Mouse (Mus musculus): ENCODE results near the gene Tjp1. TPM values are rescaled to one million over a fixed set of nuclear protein-coding genes. Genes with fewer than 3 reads are reported as not detected.
A peak's percentile ranks its signal among the peaks of the same experiment; 100 is the strongest.

Gene Tjp1
- total and polyA plus RNA-seq, 2 experiments from 2014 or later = 20.2 to 46.2 TPM

DNA sequence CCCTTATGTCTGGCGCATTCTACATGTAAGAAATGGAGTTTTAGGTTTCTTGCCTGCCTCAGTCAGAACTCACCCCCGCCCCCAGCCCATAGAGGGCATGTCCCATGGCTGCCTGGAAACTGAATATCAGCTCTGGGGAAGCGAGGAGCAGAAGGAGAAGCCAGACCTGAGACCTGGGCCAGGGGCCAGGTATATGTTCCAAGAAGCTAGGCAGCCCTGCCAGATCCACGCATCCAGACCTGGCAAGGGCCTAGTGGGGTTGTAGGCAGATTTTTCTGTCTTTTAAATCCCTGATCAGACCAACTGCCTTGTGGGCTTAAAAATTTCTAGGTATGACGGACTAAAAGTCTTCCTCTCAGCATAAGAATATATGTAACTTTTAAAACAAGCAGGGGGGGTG, 253.4 kb downstream of the Tjp1 start:
- WGBS = 68% methylated on average over 5 of the region's 5 CpGs
- Histone ChIP-seq H3K4me2 (ENCODE audit: low read depth, low read length) (no peak overlapping the region), H3K36me3 (ENCODE audit: insufficient read depth, low read length) (no peaks in the 10 kb centered on the region), H3K27me3 (ENCODE audit: insufficient read depth, low read length) (no peaks in the 10 kb centered on the region), H3K4me3 (ENCODE audit: low read length) (no peak overlapping the region), H3K4me1 (ENCODE audit: insufficient read depth, low read length) (no peaks in the 10 kb centered on the region), H3K9ac (replicated peaks; ENCODE audit: low read length) (no peak overlapping the region), H3K27ac (no peak overlapping the region), H3K9me3 (ENCODE audit: low read length) (no peaks in the 10 kb centered on the region)
- ATAC-seq (no peak), DNase-seq (ENCODE audit: low spot score) (peak; percentile 32)
- no peak for TF ChIP-seq CTCF (IDR thresholded peaks at IDR 0.05; ENCODE audit: low read depth)

DNA sequence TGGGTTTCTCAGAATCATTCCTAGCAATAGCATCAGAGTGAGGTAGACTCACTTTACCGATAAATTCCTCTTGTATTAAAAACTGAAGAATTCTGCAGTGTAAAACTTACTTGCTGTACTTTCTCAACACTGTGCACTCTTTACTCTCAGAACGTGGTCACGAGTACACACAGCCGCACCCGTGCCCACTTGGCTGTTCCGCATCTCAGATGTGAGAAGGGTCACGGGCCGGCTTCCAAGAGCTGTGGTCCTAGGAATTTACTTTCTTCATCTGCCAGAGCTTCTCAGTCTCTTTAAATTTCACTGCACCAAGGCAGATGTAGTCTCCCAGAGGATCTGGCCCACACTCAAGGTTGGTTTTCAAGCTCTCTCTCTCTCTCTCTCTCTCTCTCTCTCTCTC, 277.9 kb downstream of the Tjp1 start:
- no peaks in the 10 kb centered on the region for H3K36me3 ChIP-seq (ENCODE audit: insufficient read depth, low read length)
- no peak overlapping the region for H3K4me2 ChIP-seq (ENCODE audit: low read depth, low read length)
- H3K9me3 ChIP-seq (ENCODE audit: low read length) = peaks cover under 1% of the 10 kb centered on the region; the same call in 1 of the 2 replicates
- ATAC-seq = no peak
- no peaks in the 10 kb centered on the region for H3K27me3 ChIP-seq (ENCODE audit: insufficient read depth, low read length)
- DNase-seq (ENCODE audit: low spot score) = no peak
- no peak overlapping the region for H3K27ac ChIP-seq
- WGBS = 78% methylated on average over 8 of the region's 8 CpGs
- no peak for TF ChIP-seq CTCF (IDR thresholded peaks at IDR 0.05; ENCODE audit: low read depth)
- no peak overlapping the region for H3K4me3 ChIP-seq (ENCODE audit: low read length)
- no peaks in the 10 kb centered on the region for H3K4me1 ChIP-seq (ENCODE audit: insufficient read depth, low read length)
- no peak overlapping the region for H3K9ac ChIP-seq (replicated peaks; ENCODE audit: low read length)

Other genes starting within 250 kb of the Tjp1 start
- 16.0 and 18.7 TPM in 2 replicates for gene Tarsl2, start 117.1 kb upstream of the Tjp1 start, total RNA-seq (2014; rRNA removed)
- 20.9 and 22.4 TPM in 2 replicates for gene Tarsl2, start 117.1 kb upstream of the Tjp1 start, polyA plus RNA-seq (2015; fragmentation: Nextera tagmentation; extraction: Ambion mirVana)
- 69.0 and 84.4 TPM in 2 replicates for gene Tm2d3, start 163.4 kb upstream of the Tjp1 start, total RNA-seq (2014; rRNA removed)
- 99.9 and 110 TPM in 2 replicates for gene Tm2d3, start 163.4 kb upstream of the Tjp1 start, polyA plus RNA-seq (2015; fragmentation: Nextera tagmentation; extraction: Ambion mirVana)